Mouse (Mus musculus) CH12.LX (cell line): ENCODE results near the gene Cox19. TPM values are rescaled to one million over a fixed set of nuclear protein-coding genes. Genes with fewer than 3 reads are reported as not detected.

Experiments
- DNase-seq: peaks from one replicate; pipeline ENCODE4 v3.0.0-alpha.2; 2013; ENCODE audit errors: extremely low read depth
- H3K27ac ChIP-seq: 2 replicates; pipeline ENCODE4 v1.5.1; 2012; ENCODE audit warnings: low read depth, mild to moderate bottlenecking, control low read depth, moderate library complexity; ENCODE audit not compliant: insufficient read depth
- H3K27me3 ChIP-seq: replicated peaks from 2 replicates; pipeline ENCODE3; 2012; ENCODE audit warnings: inconsistent platforms
- H3K36me3 ChIP-seq, 2 experiments: replicated peaks in 1 of 2; 2 replicates each; pipeline versions ENCODE3 to v1.6.1; 2012; ENCODE audit warnings: inconsistent platforms in 1 of 2, low read length in 1 of 2, mild to moderate bottlenecking in 1 of 2, mixed read lengths in 1 of 2, moderate library complexity in 1 of 2; ENCODE audit not compliant: control insufficient read depth in 1 of 2, insufficient read depth in 1 of 2
- H3K4me1 ChIP-seq, 2 experiments: 2 replicates each; pipeline ENCODE4 v1.6.1; 2012; ENCODE audit warnings: inconsistent platforms in 1 of 2, moderate library complexity in 1 of 2; ENCODE audit not compliant: insufficient read depth in 2 of 2, control insufficient read depth in 1 of 2
- H3K4me2 ChIP-seq: 2 replicates; pipeline ENCODE4 v1.6.1; 2012; ENCODE audit warnings: low read depth, mild to moderate bottlenecking, control low read depth; ENCODE audit not compliant: poor library complexity, insufficient read depth, severe bottlenecking
- H3K4me3 ChIP-seq, 3 experiments: fragments of 150-350 bp in 1 of 3; sonication (generic) in 1 of 3; replicated peaks in 1 of 3; 2 replicates each; pipeline versions ENCODE3 to v1.5.1; 2011 to 2012; ENCODE audit warnings: low read depth in 2 of 3, low read length in 2 of 3, mild to moderate bottlenecking in 2 of 3, moderate library complexity in 2 of 3, control low read depth in 1 of 3, improper control_type of control experiment in 1 of 3, inconsistent platforms in 1 of 3, mixed read lengths in 1 of 3; ENCODE audit not compliant: poor library complexity in 1 of 3
- H3K79me2 ChIP-seq: replicated peaks from 2 replicates; pipeline ENCODE4 v1.6.1; 2012; ENCODE audit warnings: mild to moderate bottlenecking, moderate library complexity; ENCODE audit not compliant: control insufficient read depth, poor library complexity, insufficient read depth, severe bottlenecking; ENCODE audit errors: extremely low read depth
- H3K9ac ChIP-seq: 2 replicates; pipeline ENCODE4 v1.6.1; 2012; ENCODE audit warnings: low read depth, mild to moderate bottlenecking, control low read depth, moderate library complexity; ENCODE audit not compliant: insufficient read depth
- H3K9me3 ChIP-seq: replicated peaks from 2 replicates; pipeline ENCODE3; 2012; ENCODE audit warnings: low read length, inconsistent platforms, mixed read lengths
- BHLHE40 ChIP-seq: IDR thresholded peaks from 2 replicates; pipeline ENCODE4 v1.6.1; 2011; ENCODE audit warnings: mild to moderate bottlenecking, low read depth, low read length, improper control_type of control experiment
- CHD1 ChIP-seq: IDR thresholded peaks from 2 replicates; pipeline ENCODE4 v1.6.1; 2012; ENCODE audit warnings: low read depth, low read length, improper control_type of control experiment, inconsistent platforms
- CHD2 ChIP-seq: IDR thresholded peaks from 2 replicates; pipeline ENCODE4 v1.6.1; 2011; ENCODE audit warnings: low read length, improper control_type of control experiment
- E2F4 ChIP-seq: IDR thresholded peaks from 2 replicates; pipeline ENCODE4 v1.6.1; 2011; ENCODE audit warnings: low read depth, low read length, improper control_type of control experiment; ENCODE audit not compliant: insufficient replicate concordance
- ELF1 ChIP-seq: IDR thresholded peaks from 2 replicates; pipeline ENCODE4 v1.6.1; 2014; ENCODE audit warnings: low read depth, mild to moderate bottlenecking, inconsistent platforms, low read length, improper control_type of control experiment
- EP300 ChIP-seq: IDR thresholded peaks from 2 replicates; pipeline ENCODE4 v1.6.1; 2011; ENCODE audit warnings: low read length, improper control_type of control experiment
- GABPA ChIP-seq: IDR thresholded peaks from 2 replicates; pipeline ENCODE4 v1.6.1; 2012; ENCODE audit warnings: low read depth, low read length, improper control_type of control experiment, inconsistent platforms; ENCODE audit not compliant: insufficient replicate concordance
- JUN ChIP-seq: IDR thresholded peaks from 2 replicates; pipeline ENCODE4 v1.6.1; 2011; ENCODE audit warnings: low read depth, mild to moderate bottlenecking, low read length, improper control_type of control experiment, moderate library complexity; ENCODE audit not compliant: insufficient read depth
- JUND ChIP-seq: conservative IDR thresholded peaks from 2 replicates; pipeline ENCODE4 v1.6.1; 2011; ENCODE audit warnings: low read depth, low read length, improper control_type of control experiment
- MXI1 ChIP-seq: IDR thresholded peaks from 2 replicates; pipeline ENCODE4 v1.6.1; 2011; ENCODE audit warnings: mild to moderate bottlenecking, low read depth, low read length, improper control_type of control experiment
- NELFE ChIP-seq: IDR thresholded peaks from 2 replicates; pipeline ENCODE4 v1.6.1; 2011; ENCODE audit warnings: low read depth, low read length, improper control_type of control experiment
- NRF1 ChIP-seq: IDR thresholded peaks from 2 replicates; pipeline ENCODE4 v1.6.1; 2014; ENCODE audit warnings: low read depth, mild to moderate bottlenecking, inconsistent platforms, low read length, improper control_type of control experiment, moderate library complexity
- PAX5 ChIP-seq: IDR thresholded peaks from 2 replicates; pipeline ENCODE4 v1.6.1; 2012; ENCODE audit warnings: low read length, inconsistent platforms, mixed read lengths
- POLR2A ChIP-seq: IDR thresholded peaks from 2 replicates; pipeline ENCODE4 v1.6.1; 2011; ENCODE audit warnings: low read depth, mild to moderate bottlenecking, improper control_type of control experiment, low read length
- POLR2AphosphoS2 ChIP-seq: IDR thresholded peaks from 2 replicates; pipeline ENCODE4 v1.6.1; 2011; ENCODE audit warnings: low read depth, low read length, improper control_type of control experiment
- SIN3A ChIP-seq: IDR thresholded peaks from 2 replicates; pipeline ENCODE4 v1.6.1; 2012; ENCODE audit warnings: low read length, improper control_type of control experiment, inconsistent platforms
- SMC3 ChIP-seq: IDR thresholded peaks from 2 replicates; pipeline ENCODE4 v1.6.1; 2011; ENCODE audit warnings: low read depth, low read length, improper control_type of control experiment
- TCF12 ChIP-seq: IDR thresholded peaks from 2 replicates; pipeline ENCODE4 v1.6.1; 2014; ENCODE audit warnings: low read depth, mild to moderate bottlenecking, inconsistent platforms, low read length, improper control_type of control experiment
- UBTF ChIP-seq: IDR thresholded peaks from 2 replicates; pipeline ENCODE4 v1.6.1; 2012; ENCODE audit warnings: low read depth, mild to moderate bottlenecking, inconsistent platforms, low read length, improper control_type of control experiment, moderate library complexity
- USF1 ChIP-seq: IDR thresholded peaks from 2 replicates; pipeline ENCODE4 v1.6.1; 2014; ENCODE audit warnings: low read depth, mild to moderate bottlenecking, inconsistent platforms, low read length, improper control_type of control experiment
- USF2 ChIP-seq: conservative IDR thresholded peaks from 2 replicates; pipeline ENCODE4 v1.6.1; 2011; ENCODE audit warnings: low read depth, low read length, improper control_type of control experiment
- ZNF384 ChIP-seq: IDR thresholded peaks from 2 replicates; pipeline ENCODE4 v1.6.1; 2012; ENCODE audit warnings: low read depth, low read length, improper control_type of control experiment, inconsistent platforms
- dilution Hi-C: fragments of 300-500 bp; cut with MboI; formaldehyde crosslinking; loops from 2 replicates; pipeline ENCODE4 v1.14.3; 2020; ENCODE audit warnings: low sequenced_read_pairs; ENCODE audit not compliant: extremely low pct_unique_long_range_greater_than_20kb, extremely low pct_ligation_motif_present
- in situ Hi-C: fragments of 300-500 bp; cut with MboI; formaldehyde crosslinking; loops from 3 replicates; pipeline ENCODE4 v1.14.3; 2019; ENCODE audit warnings: low sequenced_read_pairs, low pct_ligation_motif_present, low pct_unique_long_range_greater_than_20kb, mixed read lengths
- polyA plus RNA-seq: library from polyadenylated mRNA; unstranded; fragments of >175 nt; gene quantifications from 2 replicates; pipeline ENCODE4 v1.2.1, GENCODE M21; 2012; ENCODE audit warnings: low read depth; ENCODE audit not compliant: insufficient read length
- total RNA-seq, 2 experiments: library from RNA; depleted of rRNA; stranded (reverse); fragments of 300-350 nt in 1 of 2; fragments of >200 nt in 1 of 2; gene quantifications; 2 replicates each; pipeline ENCODE4 v1.2.3; 2012 to 2014

Cox19 gene
- total and polyA plus RNA-seq, 3 experiments: 30.1 to 70.1 (median 32.1) TPM

- Histone ChIP-seq H3K4me1 (peaks cover 0 to 35% of the 10 kb centered on the region in 2 experiments; a peak in 2 of 4 replicates), H3K36me3 (peaks cover 15 to 47% of the 10 kb centered on the region in 2 experiments), H3K27ac (no peak overlapping the region), H3K4me2 (no peak overlapping the region), H3K4me3 (no peak overlapping the region), H3K79me2 (no peaks in the 10 kb centered on the region), H3K9ac (no peak overlapping the region), H3K27me3 (no peaks in the 10 kb centered on the region), H3K9me3 (no peaks in the 10 kb centered on the region)
- in situ Hi-C loops (loop anchor here (10.0 to 25.0 kb wide), 2 partner anchors 96 to 319 kb away; partner anchors contain the start of gene 3110082I17Rik), dilution Hi-C loops (no loop called here)
- TF ChIP-seq UBTF (no peak), SMC3 (no peak), USF2 (no peak), CHD1 (no peak), POLR2AphosphoS2 (no peak), JUND (no peak), NRF1 (no peak), GABPA (no peak), USF1 (no peak), POLR2A (no peak), BHLHE40 (no peak)
- no peak for DNase-seq
Measured at GRCm38 (mm10) chr5:139365827-139366226, 14.6 kb upstream of the Cox19 start.

DNA sequence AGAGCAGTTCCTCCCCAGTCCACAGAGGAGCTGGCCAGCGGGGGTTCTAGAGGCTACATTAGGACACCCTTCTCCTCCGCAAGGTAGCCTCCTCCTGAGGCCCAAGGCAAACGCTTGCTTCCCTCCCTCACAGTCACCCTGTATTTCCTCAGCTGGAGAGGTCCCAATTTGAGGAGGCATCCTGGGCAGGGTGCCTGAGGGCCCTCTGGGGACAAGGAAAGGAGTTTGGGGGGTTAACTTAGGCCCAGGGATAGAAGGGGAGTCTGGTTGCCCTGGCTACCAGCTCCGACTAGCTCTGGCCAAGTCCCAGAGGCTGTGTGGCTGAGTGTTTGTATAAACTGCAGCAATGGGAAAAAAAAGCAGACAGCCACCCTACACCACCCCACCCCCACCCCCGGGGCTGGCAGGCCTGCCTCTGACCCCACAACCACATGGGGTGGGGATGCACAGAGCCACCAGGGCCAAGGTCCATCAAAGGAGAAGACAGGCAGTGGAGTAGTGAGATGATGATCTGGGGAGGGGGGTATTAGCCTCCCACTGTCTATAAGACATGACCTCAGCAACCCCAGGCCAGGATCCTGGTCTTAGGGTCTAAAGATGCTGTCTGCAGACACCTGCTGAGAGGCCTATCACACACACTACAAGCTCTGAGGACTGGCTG, 13.8 kb upstream of the Cox19 start:
- peaks cover 0 to 35% of the 10 kb centered on the region in 2 experiments; a peak in 2 of 4 replicates for H3K4me1 ChIP-seq
- no peak overlapping the region for H3K4me2 ChIP-seq
- H3K79me2 ChIP-seq: no peaks in the 10 kb centered on the region
- no peak overlapping the region for H3K4me3 ChIP-seq
- in situ Hi-C loops: loop anchor here (10.0 to 25.0 kb wide), 2 partner anchors 97 to 320 kb away; partner anchors contain the start of gene 3110082I17Rik
- DNase-seq: no peak
- H3K9ac ChIP-seq: no peak overlapping the region
- TF ChIP-seq JUND (no peak), POLR2A (no peak), MXI1 (no peak), ZNF384 (no peak), JUN (no peak), E2F4 (no peak), BHLHE40 (no peak), PAX5 (no peak), EP300 (no peak), CHD2 (no peak), SMC3 (no peak), SIN3A (no peak), ELF1 (no peak), NELFE (no peak), TCF12 (no peak)
- TF ChIP-seq, all 38 proteins: peak for 0
- Histone ChIP-seq H3K36me3 (peaks cover 15 to 55% of the 10 kb centered on the region in 2 experiments), H3K27me3 (no peaks in the 10 kb centered on the region), H3K9me3 (no peaks in the 10 kb centered on the region), H3K27ac (no peak overlapping the region)
- dilution Hi-C loops: no loop called here
